Mouse (Mus musculus) lung, adult 18-20 months (tissue): Measurements from ENCODE around the gene Llcfc1.

Source experiments
- DNase-seq, 2 experiments: peaks; one replicate each; pipeline ENCODE4 v3.0.0; 2022; ENCODE audit warnings: mixed read lengths in 2 of 2

Llcfc1 gene

GRCm38 (mm10) chr6:41706275-41706674, 22.0 kb downstream of the Llcfc1 start:
- DNase-seq = no peak

DNA sequence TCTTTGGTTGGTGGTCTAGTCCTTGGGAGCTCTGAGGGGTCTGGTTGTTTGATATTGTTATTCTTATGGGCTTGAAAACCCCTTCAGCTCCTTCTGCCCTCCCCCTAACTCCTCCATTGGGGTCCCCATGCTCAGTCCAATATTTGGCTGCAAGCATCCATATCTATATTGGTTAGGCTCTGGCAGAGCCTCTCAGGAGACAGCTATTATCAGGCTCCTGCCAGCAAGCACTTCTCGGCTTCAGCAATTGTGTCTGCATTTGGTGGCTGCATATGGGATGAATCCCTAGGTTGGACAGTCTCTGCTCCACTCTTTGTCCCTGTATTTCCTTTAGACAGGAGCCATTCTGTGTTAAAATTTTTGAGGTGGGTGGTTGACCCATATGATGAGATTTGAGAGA, 26.1 kb downstream of the Llcfc1 start:
- DNase-seq = no peak

DNA sequence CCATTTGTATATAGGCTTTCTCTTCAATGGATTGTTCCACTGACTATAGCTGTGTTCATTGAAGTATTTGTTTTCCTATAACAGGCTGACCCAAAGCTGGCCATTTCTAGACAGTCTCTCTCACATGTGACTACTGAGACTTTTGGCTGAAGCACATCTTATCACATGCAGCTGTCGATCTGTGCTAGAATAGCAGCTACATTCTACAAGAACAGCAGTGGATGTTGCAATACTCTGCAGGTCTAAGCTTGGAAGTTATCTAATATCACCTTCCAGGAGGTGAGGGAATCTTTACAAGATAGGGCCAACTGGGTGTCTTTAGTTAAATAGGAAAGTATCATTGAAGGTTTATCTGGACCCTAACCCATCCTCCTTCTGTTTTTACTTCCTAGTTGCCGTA, 37.2 kb downstream of the Llcfc1 start:
- DNase-seq = no peak

DNA sequence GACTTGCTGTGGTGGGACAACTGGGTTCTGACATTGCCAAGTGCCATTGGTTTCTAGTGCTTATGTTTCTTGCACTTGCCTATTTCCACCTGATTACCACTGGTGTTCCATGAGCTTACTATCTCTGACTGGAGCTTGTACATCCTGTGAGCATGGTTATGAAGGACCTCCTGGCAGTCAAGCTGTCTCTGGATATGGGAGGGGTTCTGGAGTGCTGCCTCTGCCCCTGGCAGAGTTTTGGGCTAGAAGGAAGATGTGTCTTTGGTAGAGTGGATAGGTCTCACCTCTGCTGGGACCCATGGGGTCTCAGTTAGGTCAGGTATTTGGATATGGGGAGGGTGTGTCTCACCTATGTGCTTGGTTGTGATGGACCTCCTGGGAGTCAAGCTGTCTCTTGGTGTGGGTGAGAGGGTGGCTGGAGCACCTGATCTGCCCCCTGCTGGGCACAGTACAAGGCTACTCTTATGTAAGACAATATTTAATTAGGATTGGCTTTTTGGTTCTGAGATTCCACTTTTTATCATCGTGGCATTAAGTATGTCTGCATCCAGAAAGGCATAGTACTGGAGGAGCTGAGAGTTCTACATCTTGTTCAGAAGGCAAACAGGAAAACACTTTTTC, 43.9 kb downstream of the Llcfc1 start:
- DNase-seq = no peak

DNA sequence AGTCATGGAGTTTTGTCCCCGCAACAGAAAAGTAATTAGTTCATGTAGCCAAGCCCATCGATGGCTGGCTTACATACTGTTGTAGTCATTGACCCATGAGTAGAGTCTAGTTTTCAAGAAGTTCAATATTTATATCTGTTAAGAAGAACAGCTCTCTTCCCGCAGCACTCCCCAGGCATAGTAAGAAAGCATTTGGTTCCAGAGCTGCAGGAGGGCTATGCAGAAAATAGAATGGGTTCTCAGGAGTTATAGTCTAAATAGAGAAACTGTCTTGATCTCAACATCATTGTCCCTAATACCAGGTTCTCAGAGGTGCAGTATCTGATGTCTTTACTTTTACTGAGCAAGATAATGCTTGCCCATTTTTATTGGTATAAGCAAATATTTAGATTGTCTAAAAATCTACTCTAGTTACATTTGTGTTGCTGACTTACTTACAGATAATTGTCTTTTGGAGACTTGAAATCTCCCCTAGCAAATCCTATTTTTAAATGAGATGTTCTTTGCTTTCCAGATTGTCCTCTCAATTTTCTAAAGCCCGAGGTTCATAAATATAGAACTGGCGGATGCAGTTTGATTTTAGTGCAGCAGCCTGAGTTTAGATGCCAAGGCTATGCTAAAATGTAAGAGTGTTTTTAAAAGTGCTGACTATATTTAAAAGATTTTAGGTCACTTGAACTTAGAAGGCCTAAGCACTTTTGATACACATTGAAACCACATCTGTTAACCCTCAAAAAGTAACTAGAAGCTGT, 50.7 kb downstream of the Llcfc1 start:
- no peak for DNase-seq
